Mouse (Mus musculus) MEL (cell line): ENCODE data around the gene Atp5g1.

ENCODE experiments used
- CTCF ChIP-seq, 3 experiments: IDR thresholded peaks in 2 of 3; conservative IDR thresholded peaks in 1 of 3; 2 replicates each; pipeline ENCODE4 v1.5.1; 2011 to 2012; ENCODE audit warnings: low read length in 3 of 3, low read depth in 2 of 3, mild to moderate bottlenecking in 2 of 3, improper control_type of control experiment in 1 of 3, inconsistent platforms in 1 of 3, mixed read lengths in 1 of 3, moderate library complexity in 1 of 3; ENCODE audit not compliant: control insufficient read depth in 1 of 3, insufficient read depth in 1 of 3, poor library complexity in 1 of 3, severe bottlenecking in 1 of 3
- ETS1 ChIP-seq: IDR thresholded peaks from 2 replicates; pipeline ENCODE4 v1.6.1; 2012; ENCODE audit warnings: low read depth, mild to moderate bottlenecking, inconsistent platforms, low read length, improper control_type of control experiment, moderate library complexity
- RAD21 ChIP-seq: IDR thresholded peaks from 2 replicates; pipeline ENCODE4 v1.6.1; 2011; ENCODE audit warnings: mild to moderate bottlenecking, low read depth, low read length, improper control_type of control experiment
- TBP ChIP-seq: IDR thresholded peaks from 2 replicates; pipeline ENCODE4 v1.8.0; 2011; ENCODE audit warnings: low read depth, low read length, improper control_type of control experiment
- ZNF384 ChIP-seq: IDR thresholded peaks from 2 replicates; pipeline ENCODE4 v1.6.1; 2012; ENCODE audit warnings: low read depth, mild to moderate bottlenecking, inconsistent platforms, low read length, improper control_type of control experiment

- TF ChIP-seq ETS1 (no peak), CTCF (IDR thresholded peaks at IDR 0.05 in 2 of 3, conservative IDR thresholded peaks at IDR 0.05 in 1 of 3; ENCODE audit: control insufficient read depth in 1 of 3, insufficient read depth in 1 of 3, low read depth in 2 of 3, low read length in 3 of 3, poor library complexity in 1 of 3, severe bottlenecking in 1 of 3) (no peak), ZNF384 (no peak), TBP (no peak), RAD21 (no peak)
Observed at GRCm38 (mm10) chr11:96047469-96048373, 27.7 kb downstream of the Atp5g1 start.
